Mouse (Mus musculus) c-Kit-positive CD71-negative TER-119-negative erythroid progenitor cells, embryonic 14.5 days (primary cell): ENCODE measurements around the gene Auts2.

Source experiments
- DNase-seq: peaks from one replicate; pipeline ENCODE4 v3.0.0-alpha.2; 2013; ENCODE audit warnings: low read depth

The Auts2 gene

DNA sequence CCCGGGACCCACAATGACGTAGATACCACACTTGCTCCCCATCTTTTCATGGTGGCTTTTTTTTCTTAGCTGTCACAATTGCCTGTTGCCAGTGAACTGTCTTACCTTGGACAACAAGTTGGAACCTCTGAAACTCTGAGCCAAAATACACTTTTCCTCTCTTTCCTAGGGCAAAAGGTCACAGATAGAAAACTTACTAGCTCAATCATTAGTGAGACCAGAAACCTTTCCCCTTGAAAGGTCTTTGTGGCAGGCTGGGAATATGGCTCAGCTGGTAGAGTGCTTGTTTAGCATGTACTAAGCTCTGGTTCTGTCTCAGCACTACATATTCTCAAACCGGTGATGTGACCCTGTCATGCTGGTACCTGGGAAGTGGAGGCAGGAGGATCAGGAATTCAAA, 93.1 kb downstream of the Auts2 start:
- DNase-seq, result no peak

DNA sequence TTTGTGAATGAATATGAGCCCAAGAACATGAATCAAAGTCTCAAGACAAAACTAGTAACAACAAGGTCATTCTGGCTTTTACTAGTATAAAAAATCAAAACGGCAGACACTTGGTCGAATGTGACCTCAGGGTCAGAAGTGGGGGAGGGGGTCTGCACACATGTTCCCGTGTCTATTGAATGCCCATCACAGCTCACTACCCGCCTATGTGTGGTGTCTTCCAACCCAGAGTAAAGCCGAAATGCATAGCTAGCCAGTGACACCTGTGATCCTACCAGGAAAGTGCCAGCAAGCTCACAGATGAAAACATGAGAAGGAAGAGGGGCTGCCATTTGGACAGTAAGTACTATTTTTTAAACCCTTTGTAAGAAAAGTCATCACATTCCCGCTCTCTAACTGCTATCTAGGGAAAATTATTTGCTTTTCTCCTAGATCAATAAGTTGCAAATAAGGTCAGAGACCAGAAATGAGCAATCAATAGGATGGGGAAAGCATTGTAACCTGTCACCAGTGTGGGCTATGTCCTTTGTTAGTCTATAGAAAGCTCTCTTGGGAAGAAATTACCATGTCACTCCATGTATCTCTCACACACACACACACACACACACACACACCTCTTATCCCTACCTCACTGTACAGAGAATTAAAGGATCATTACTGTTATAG, 94.6 kb downstream of the Auts2 start:
- DNase-seq, result no peak

- no peak for DNase-seq
These were observed 97.8 kb downstream of the Auts2 start for GRCm38 (mm10) chr5:132445213-132445954.

DNA sequence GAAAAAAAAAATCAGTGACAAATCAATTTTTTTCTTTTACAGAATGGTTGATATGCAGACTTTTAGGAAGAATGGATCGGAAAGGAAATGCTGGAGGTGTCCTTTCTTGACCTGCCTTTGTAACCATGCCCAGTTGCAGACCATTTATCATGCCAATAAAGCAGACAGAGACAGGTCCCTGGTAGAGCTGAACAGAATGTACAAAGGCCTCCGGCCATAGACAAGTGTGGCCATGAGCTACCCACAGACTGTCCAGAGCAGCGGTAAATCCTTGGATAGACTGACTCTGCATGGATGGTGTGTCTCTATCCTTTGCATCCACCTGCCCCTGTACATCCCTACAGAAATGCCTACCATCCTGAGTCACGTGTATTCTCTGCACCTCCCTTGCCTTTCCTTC, 100.2 kb downstream of the Auts2 start:
- DNase-seq, result no peak

DNA sequence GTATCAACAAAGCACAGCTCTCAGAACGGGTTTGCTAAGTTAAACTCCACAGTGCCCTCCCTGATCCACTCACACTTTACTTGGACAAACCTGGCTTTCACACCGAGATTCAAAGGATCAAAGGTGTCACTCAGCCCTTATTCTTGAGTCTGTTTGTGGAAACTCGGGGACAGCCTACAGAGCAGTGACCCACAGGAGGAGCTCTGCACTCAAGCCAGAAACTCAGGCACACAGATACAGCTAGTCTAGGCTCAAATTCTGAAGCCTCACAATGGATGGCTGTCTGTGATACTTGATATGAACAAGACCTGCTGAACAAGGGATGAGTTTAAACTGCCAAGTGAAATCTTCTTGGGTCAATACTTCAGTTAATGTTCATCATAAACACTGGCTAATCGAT, 104.7 kb downstream of the Auts2 start:
- DNase-seq, result no peak

DNA sequence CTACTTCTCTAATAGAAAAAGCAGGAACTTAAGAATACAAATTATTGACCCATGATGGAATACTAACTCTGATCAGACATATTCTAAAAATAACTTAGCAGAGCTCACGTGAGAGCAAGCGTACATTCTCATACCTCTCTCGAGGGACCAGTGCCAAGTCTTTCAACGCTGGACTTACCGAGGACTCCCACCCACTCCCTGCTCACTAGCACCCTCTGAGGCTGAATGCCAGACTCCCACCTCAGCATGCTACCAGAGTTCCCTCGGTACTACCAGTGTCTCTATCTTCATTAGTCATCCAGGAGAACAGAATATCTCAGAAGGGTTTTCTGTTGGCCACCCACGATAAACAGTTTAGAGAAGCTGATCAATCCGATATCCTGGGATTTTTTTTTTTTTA, 105.2 kb downstream of the Auts2 start:
- DNase-seq, result no peak

- DNase-seq, result no peak
These were observed 105.7 kb downstream of the Auts2 start for GRCm38 (mm10) chr5:132437478-132437877.

DNA sequence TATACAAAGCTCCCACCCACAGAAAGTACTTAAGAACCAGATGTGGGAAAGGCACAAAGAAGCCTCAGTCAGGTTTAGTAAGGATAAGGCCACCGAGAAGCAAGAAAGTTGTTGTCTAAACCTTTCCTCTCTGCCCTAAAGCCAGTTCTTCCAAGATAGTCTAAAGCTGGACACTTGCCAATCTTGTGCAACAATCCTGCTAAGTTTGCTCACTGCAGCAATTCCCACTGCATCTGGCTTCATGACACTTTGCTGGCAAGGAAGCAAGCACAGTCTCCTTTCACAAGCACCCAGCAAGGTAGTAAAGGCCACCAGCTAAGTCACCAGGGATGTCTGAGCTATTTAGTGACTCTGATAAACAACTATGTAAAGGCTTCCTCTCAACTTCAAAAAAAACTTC, 106.2 kb downstream of the Auts2 start:
- no peak for DNase-seq

DNA sequence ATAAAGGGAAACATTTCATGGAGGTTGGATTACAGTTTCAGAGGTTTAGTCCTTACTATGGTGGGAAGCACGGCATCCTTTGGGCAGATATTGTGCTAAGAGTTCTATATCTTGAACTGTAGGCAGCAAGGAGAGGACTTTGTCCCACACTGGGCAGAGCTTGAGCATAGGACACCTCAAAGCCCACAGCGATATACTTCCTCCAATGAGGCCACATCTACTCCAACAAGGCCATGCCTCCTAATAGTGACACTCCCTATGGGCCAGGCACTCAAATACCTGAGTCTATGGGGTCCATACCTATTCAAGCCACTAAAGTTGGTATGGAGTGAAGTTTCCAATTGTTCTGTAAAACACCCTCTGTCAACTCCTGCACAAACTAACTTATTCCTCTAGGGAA, 106.7 kb downstream of the Auts2 start:
- no peak for DNase-seq

GRCm38 (mm10) chr5:132435401-132435800, 107.7 kb downstream of the Auts2 start:
- DNase-seq, result no peak

DNA sequence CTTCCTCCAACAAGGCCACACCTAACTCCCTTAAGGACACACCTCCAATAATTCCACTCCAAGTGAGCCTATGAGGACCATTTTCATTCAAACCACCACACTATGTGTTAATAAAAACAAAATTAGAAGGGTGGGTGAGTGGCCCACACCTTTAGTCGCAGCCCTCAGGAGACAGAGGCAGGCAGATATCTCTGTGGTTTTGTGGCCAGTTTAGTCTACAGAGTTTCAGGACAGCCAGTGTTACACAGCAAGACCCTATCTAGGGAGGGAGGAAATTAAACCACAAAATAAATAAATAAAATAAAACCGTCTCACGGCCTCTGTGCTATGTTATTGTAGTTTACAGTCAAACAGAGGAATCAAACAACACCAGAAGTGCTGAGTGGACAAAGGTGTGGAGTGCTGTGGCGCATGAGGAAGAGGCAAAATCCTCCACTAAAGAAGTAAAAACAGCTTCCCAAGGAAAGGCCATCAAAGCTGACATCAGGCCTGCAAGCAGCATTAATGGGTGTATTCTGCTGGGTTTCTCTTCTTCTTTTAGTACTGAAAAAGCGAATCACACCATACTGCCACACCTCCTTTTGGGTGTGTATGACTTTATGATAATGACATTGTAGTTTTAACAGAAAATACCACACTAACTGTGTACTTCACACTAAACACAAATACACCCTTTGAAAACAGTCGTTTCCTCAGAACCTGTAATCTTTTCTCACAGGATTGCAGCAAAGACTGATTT, 109.6 kb downstream of the Auts2 start:
- no peak for DNase-seq

- no peak for DNase-seq
These were observed 113.8 kb downstream of the Auts2 start for GRCm38 (mm10) chr5:132429363-132429762.

- DNase-seq, result no peak
These were observed 116.8 kb downstream of the Auts2 start for GRCm38 (mm10) chr5:132426342-132426741.

DNA sequence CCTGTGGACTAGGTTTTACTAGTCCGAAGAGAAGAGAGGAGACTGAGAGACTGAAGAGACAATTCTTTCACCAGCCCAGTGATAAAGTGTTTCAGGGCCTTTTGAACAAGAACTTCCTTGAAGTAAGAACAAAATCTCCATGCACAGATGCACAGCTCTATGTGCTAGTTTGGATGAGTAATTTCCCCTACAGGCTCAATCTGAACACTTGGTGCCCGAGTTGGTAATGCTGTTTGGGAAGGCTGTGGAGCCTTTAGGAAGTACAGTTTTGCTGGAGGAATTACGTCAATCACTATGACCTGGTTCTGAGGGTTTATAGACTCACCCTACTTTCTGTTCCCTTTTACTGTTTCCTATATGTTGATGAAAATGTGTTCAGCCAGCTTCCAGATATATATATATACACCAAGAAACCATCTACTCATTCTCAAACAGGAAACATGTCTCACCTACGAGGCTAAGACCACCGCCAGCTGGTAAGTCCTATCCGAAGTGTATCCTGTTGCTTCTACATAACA, 117.3 kb downstream of the Auts2 start:
- DNase-seq, result no peak

- no peak for DNase-seq
These were observed 132.7 kb downstream of the Auts2 start for GRCm38 (mm10) chr5:132410338-132410852.

GRCm38 (mm10) chr5:132408892-132409575, 134.1 kb downstream of the Auts2 start:
- no peak for DNase-seq

DNA sequence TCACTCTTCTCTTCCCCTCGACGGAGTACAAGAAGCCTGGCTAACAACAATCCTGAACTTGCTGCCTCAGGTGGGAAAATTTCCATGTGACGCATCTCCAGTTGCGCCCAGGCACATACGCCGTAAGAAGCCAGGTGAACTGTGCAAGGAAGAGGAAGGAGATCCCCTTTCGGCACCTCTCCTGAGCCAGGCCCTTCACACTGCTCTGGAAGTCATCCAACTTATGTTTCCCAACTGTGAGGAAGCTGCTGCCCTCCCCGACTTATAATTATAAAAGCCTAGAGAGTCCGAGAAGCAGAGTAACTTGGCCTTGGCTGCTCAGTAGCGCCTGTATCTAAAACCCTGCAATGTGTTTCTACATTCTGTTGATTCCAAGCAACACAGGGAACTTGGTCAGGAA, 142.6 kb downstream of the Auts2 start:
- DNase-seq, result no peak

- DNase-seq, result no peak
These were observed 143.7 kb downstream of the Auts2 start for GRCm38 (mm10) chr5:132399486-132399885.

DNA sequence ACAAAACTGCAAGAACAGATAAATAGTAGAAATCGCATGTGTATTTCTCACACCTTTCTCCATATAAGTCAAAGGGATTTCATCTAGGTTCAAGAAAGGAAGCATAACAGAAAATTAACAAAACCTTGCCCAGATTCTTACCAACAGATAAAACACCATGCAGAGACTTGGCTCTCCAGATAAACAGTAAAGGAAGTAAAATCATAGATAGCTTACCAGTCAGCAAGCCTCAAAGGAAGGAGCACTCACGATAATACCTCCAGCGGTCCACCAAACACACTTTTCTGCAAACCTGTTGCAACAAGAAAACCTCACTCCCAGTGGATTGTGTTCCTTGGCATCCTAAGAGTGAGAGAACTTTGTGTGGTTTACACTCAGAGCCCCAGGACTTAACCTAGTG, 147.2 kb downstream of the Auts2 start:
- no peak for DNase-seq

GRCm38 (mm10) chr5:132394800-132395575, 148.2 kb downstream of the Auts2 start:
- no peak for DNase-seq
